Mouse (Mus musculus) intestine, postnatal 0 days (tissue): ENCODE measurements around the gene Vav2. TPM values are rescaled to one million over a fixed set of nuclear protein-coding genes. Genes with fewer than 3 reads are reported as not detected.

Experiments used
- ATAC-seq: fragments of 200-750 bp; cut with Nextera tagmentation; 2 replicates; pipeline ENCODE4 v1.8.0; 2017; ENCODE audit warnings: mild to moderate bottlenecking, moderate TSS enrichment, moderate library complexity
- H3K27ac ChIP-seq: fragments of 300-500 bp; sonication (generic); 2 replicates; pipeline ENCODE4 v1.5.1; 2014; ENCODE audit warnings: mild to moderate bottlenecking, low read depth, low read length, moderate library complexity
- H3K27me3 ChIP-seq: fragments of 300-500 bp; sonication (generic); replicated peaks from 2 replicates; pipeline ENCODE4 v1.6.1; 2014; ENCODE audit warnings: low read length, mixed read lengths; ENCODE audit not compliant: control insufficient read depth, insufficient read depth
- H3K36me3 ChIP-seq: fragments of 300-500 bp; sonication (generic); 2 replicates; pipeline ENCODE4 v1.6.1; 2014; ENCODE audit warnings: mild to moderate bottlenecking, moderate library complexity; ENCODE audit not compliant: control insufficient read depth, insufficient read depth
- H3K4me1 ChIP-seq: fragments of 300-500 bp; sonication (generic); replicated peaks from 2 replicates; pipeline ENCODE4 v1.6.1; 2014; ENCODE audit warnings: antibody characterized with exemption, low read length, mixed read lengths; ENCODE audit not compliant: control insufficient read depth, insufficient read depth
- H3K4me2 ChIP-seq: fragments of 300-500 bp; sonication (generic); replicated peaks from 2 replicates; pipeline ENCODE4 v1.6.1; 2014; ENCODE audit warnings: low read depth, mild to moderate bottlenecking, moderate library complexity
- H3K4me3 ChIP-seq: fragments of 300-500 bp; sonication (generic); 2 replicates; pipeline ENCODE4 v1.5.1; 2014; ENCODE audit warnings: low read depth, low read length
- H3K9ac ChIP-seq: fragments of 300-500 bp; sonication (generic); 2 replicates; pipeline ENCODE4 v1.6.1; 2014; ENCODE audit warnings: mild to moderate bottlenecking, low read depth, low read length
- H3K9me3 ChIP-seq: fragments of 300-500 bp; sonication (generic); 2 replicates; pipeline ENCODE4 v1.6.1; 2016; ENCODE audit warnings: mixed run types; ENCODE audit not compliant: control insufficient read depth
- CTCF ChIP-seq: sonication (generic); IDR thresholded peaks from 2 replicates; pipeline ENCODE4 v1.5.1; 2016; ENCODE audit warnings: low read depth, mild to moderate bottlenecking, control low read depth, antibody characterized with exemption, moderate library complexity
- WGBS: fragments of 180-500 bp; shearing (Covaris S2); extraction: QIAGEN DNeasy Blood & Tissue Kit; methylation state at CpG from one replicate; pipeline ENCODE4 v1.1.7; 2014; 5-methylcytosine and 5-hydroxymethylcytosine counted together
- polyA plus RNA-seq: library from polyadenylated mRNA; unstranded; fragments of >200 nt; fragmentation: Nextera tagmentation; extraction: Ambion mirVana; gene quantifications from 2 replicates; pipeline ENCODE4 v1.2.1, GENCODE M21; 2015

The Vav2 gene
- polyA plus RNA-seq, 1 experiment from 2014 or later: 5.4 TPM

DNA sequence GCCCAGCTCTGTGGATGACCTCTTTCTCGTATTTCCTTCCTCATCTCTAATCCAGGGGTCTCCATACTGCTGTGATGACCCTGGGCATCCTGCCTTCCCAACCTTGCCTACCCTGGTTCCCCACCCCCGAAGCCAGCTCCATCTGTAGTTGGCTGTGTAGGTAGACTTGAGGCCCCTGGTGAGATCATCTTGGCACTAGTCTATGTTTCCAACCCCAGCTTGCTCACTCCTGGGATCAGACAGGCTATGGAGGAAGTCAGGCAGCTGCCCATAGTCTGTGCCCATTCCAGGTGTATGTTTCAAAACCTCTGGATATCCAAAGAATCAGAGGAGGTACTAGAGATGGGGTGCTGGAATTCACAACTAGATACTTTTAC is 179.4 kb downstream of the Vav2 start:
- WGBS: 54% methylated on average over 2 of the region's 2 CpGs
- no peak for ATAC-seq
- TF ChIP-seq CTCF: no peak

DNA sequence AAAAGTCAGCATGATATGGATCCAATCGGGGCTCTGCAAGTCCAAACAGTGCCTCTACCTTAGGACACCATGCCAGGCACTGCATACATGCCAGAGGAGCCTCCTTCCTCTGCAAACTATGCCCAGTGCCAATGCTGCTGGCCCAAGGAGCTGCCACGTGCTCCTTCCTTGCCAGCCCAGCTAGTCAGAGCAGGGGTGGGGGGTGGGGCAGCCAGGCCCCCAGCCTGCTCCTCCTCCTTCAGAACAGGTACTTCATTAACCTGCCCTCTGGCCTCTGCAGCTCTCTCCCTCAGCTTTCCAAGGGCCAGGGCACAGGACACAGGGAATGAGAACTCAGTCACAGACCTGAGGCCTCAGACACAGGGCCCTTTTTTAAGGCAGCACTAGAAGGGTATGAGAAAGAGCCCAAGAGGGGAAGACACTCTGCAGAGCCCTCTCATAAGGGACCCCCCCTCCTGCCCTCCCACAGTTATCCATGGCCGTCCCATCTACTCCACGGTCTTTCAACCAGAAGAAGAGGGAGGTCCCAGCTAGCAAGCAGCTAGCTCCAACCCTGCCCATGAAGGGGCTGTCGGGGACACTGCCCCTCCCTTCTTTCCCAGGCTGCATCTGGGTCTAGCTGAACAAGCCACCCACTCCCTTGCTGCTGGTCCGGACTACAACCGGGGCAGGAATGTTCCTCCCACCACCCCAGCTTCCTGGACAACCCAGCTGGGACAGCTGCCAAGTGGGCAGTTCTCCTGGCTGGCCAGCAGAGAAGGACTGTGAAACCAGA is 179.9 kb downstream of the Vav2 start:
- 22% methylated on average over 7 of the region's 7 CpGs for WGBS
- TF ChIP-seq CTCF: no peak
- no peaks in the 10 kb centered on the region for H3K9me3 ChIP-seq
- H3K27me3 ChIP-seq: no peaks in the 10 kb centered on the region
- H3K36me3 ChIP-seq: no peaks in the 10 kb centered on the region
- ATAC-seq: peak; percentile 72
- peaks cover 6% of the 10 kb centered on the region; the same call in 1 of the 2 replicates for H3K4me1 ChIP-seq
- H3K4me3 ChIP-seq: no peak overlapping the region
- peak overlapping the region; percentile 28 for H3K4me2 ChIP-seq
- H3K27ac ChIP-seq: no peak overlapping the region
- no peak overlapping the region for H3K9ac ChIP-seq

More for the DNA sequence above, 179.4 kb downstream of the Vav2 start:
- Histone ChIP-seq H3K27me3 (no peaks in the 10 kb centered on the region), H3K4me2 (no peak overlapping the region), H3K36me3 (no peaks in the 10 kb centered on the region), H3K9me3 (no peaks in the 10 kb centered on the region), H3K4me1 (peaks cover 6% of the 10 kb centered on the region; the same call in 1 of the 2 replicates), H3K9ac (no peak overlapping the region), H3K27ac (0 out of 2 replicates have a peak overlapping the region, but pooled peaks have one; percentile 15), H3K4me3 (no peak overlapping the region)

- no peak for ATAC-seq
- H3K4me1 ChIP-seq: peaks cover 6% of the 10 kb centered on the region; the same call in 1 of the 2 replicates
- no peak overlapping the region for H3K4me2 ChIP-seq
- H3K36me3 ChIP-seq: no peaks in the 10 kb centered on the region
- no peak overlapping the region for H3K4me3 ChIP-seq
- no peak for TF ChIP-seq CTCF
- no peaks in the 10 kb centered on the region for H3K9me3 ChIP-seq
- no peak overlapping the region for H3K9ac ChIP-seq
- no peak overlapping the region for H3K27ac ChIP-seq
- no peaks in the 10 kb centered on the region for H3K27me3 ChIP-seq
- WGBS: 65% methylated on average over 7 of the region's 7 CpGs
These were observed 180.9 kb downstream of the Vav2 start for GRCm38 (mm10) chr2:27245947-27246346.

DNA sequence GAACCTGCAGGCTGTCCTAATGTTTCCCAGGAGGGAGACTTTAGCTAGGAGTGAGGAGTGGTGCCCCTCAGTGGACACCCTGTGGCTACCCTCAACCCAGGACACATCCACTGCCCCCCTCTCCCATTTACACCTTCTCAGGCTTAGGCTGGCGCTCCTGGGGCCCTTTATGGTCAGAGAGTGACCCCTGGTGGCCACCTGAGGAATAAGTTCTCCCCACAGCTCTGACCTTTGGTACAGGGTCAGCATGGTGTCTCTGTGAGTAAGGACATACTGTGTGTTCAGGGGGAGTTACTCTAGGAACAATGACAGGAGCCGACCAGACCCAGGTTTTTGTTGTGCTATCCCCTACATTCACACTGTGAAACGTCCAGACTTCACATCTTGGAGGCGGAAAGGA is 189.5 kb downstream of the Vav2 start:
- 29% methylated on average over 4 of the region's 4 CpGs for WGBS
- Histone ChIP-seq H3K4me1 (no peaks in the 10 kb centered on the region), H3K9ac (no peak overlapping the region), H3K27me3 (no peaks in the 10 kb centered on the region), H3K9me3 (no peaks in the 10 kb centered on the region), H3K4me3 (no peak overlapping the region), H3K36me3 (no peaks in the 10 kb centered on the region), H3K27ac (no peak overlapping the region), H3K4me2 (no peak overlapping the region)
- ATAC-seq: no peak
- TF ChIP-seq CTCF: peak; percentile 97

DNA sequence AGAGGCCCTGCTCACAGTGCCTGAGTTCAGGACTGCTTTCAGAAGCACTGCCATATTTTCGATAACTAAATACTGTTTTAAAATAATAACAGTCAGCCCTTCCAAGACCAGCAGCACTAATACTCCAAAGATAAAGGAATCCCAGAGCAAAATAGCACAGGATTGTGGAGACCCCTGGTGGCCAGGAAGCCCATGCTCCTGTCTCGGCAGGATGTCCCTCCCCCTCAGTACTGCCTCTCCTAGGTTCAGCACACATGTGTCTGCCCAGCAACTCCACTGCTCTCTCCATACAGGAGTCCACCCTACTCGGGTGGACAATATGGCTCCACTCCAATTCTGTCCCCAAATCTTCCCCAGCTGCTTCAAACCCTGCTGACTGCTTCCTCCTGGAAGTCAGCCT is 191.1 kb downstream of the Vav2 start:
- WGBS: 15% methylated on average over 3 of the region's 3 CpGs
- no peaks in the 10 kb centered on the region for H3K4me1 ChIP-seq
- H3K27ac ChIP-seq: no peak overlapping the region
- H3K4me2 ChIP-seq: no peak overlapping the region
- ATAC-seq: no peak
- no peaks in the 10 kb centered on the region for H3K36me3 ChIP-seq
- no peaks in the 10 kb centered on the region for H3K9me3 ChIP-seq
- no peaks in the 10 kb centered on the region for H3K27me3 ChIP-seq
- no peak overlapping the region for H3K4me3 ChIP-seq
- no peak overlapping the region for H3K9ac ChIP-seq
- peak; percentile 80 for TF ChIP-seq CTCF

DNA sequence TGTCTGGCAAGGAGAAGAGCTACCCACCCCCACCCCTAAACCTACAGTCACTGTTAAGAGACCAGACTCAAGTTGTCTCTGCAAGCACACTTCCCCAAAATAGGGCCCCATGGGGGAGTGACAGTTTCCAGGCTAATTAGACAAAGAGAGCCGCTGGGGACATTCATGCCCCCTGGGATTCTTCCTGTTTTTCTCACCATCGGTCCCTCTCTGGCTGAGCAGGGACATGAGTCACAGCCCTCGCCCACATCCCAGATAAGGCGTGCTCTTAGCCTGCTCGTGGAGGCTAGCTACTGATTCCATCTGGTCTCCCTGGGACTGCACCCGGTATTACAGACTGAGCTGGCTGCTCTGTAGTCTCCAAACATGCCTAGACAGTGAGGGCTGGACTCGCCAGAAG is 194.5 kb downstream of the Vav2 start:
- no peak for TF ChIP-seq CTCF
- Histone ChIP-seq H3K4me1 (no peaks in the 10 kb centered on the region), H3K4me3 (no peak overlapping the region), H3K4me2 (no peak overlapping the region), H3K36me3 (no peaks in the 10 kb centered on the region), H3K27me3 (no peaks in the 10 kb centered on the region), H3K9ac (no peak overlapping the region), H3K9me3 (no peaks in the 10 kb centered on the region), H3K27ac (no peak overlapping the region)
- 18% methylated on average over 7 of the region's 7 CpGs for WGBS
- no peak for ATAC-seq
